Mouse (Mus musculus) olfactory bulb, adult 2 months (tissue): ENCODE results near the gene Sbf2.

Source experiments
- CTCF ChIP-seq: fragments of 200-500 bp; IDR thresholded peaks from 2 replicates; pipeline ENCODE4 v1.5.1; 2012; ENCODE audit warnings: low read depth, mild to moderate bottlenecking, low read length, moderate library complexity; ENCODE audit not compliant: insufficient read depth
- POLR2A ChIP-seq: fragments of 200-500 bp; IDR thresholded peaks from 2 replicates; pipeline ENCODE4 v1.6.1; 2012; ENCODE audit warnings: mild to moderate bottlenecking, low read depth, low read length, moderate library complexity; ENCODE audit not compliant: insufficient read depth

GRCm38 (mm10) chr7:110287476-110288071 lies 327.1 kb downstream of the Sbf2 start:
- TF ChIP-seq CTCF = no peak
- TF ChIP-seq POLR2A = no peak
